8 mouse cellular contexts compared by ENCODE assay signal in genomic region chr11:67515020-67515911, GRCm38 (mm10).
A peak's percentile ranks its signal among the peaks of the same experiment; 100 is the strongest.
DNase-seq lines count a peak whose midpoint lies in the region; ATAC-seq and TF ChIP-seq lines count a peak whose summit lies in the region.

No protein-coding gene starts in this region.

- H3K9me3 ChIP-seq in embryonic facial prominence, embryonic 12.5 days = no peaks in the 10 kb centered on the region
- no peaks in the 10 kb centered on the region for H3K9me3 ChIP-seq in embryonic facial prominence, embryonic 10.5 days
- H3K9me3 ChIP-seq in intestine, embryonic 15.5 days = no peaks in the 10 kb centered on the region
- no peaks in the 10 kb centered on the region for H3K9me3 ChIP-seq in lung, postnatal 0 days (ENCODE audit: low read length)

- no peaks in the 10 kb centered on the region for H3K36me3 ChIP-seq in embryonic facial prominence, embryonic 12.5 days
- H3K36me3 ChIP-seq in embryonic facial prominence, embryonic 10.5 days (replicated peaks) = no peaks in the 10 kb centered on the region
- H3K36me3 ChIP-seq in intestine, embryonic 15.5 days = no peaks in the 10 kb centered on the region
- no peaks in the 10 kb centered on the region for H3K36me3 ChIP-seq in lung, postnatal 0 days (ENCODE audit: insufficient read depth, low read length)

- CTCF ChIA-PET in Patski (lab: Charles Lee) = no interaction called here

- POLR2A ChIA-PET in Patski (lab: Charles Lee) = no interaction called here

- no peaks in the 10 kb centered on the region for H3K27me3 ChIP-seq in embryonic facial prominence, embryonic 12.5 days
- H3K27me3 ChIP-seq in embryonic facial prominence, embryonic 10.5 days (replicated peaks; ENCODE audit: low read depth, poor library complexity, severe bottlenecking) = no peaks in the 10 kb centered on the region
- no peaks in the 10 kb centered on the region for H3K27me3 ChIP-seq in Patski
- H3K27me3 ChIP-seq in intestine, embryonic 15.5 days (replicated peaks) = no peaks in the 10 kb centered on the region
- H3K27me3 ChIP-seq in lung, postnatal 0 days (replicated peaks; ENCODE audit: insufficient read depth, low read length) = no peaks in the 10 kb centered on the region

- 44% methylated on average over 5 of the region's 5 CpGs for WGBS in embryonic facial prominence, embryonic 12.5 days
- 50% methylated on average over 5 of the region's 5 CpGs for WGBS in embryonic facial prominence, embryonic 10.5 days
- WGBS in intestine, embryonic 15.5 days = 26% methylated on average over 5 of the region's 5 CpGs
- WGBS in lung, postnatal 0 days = 20% methylated on average over 5 of the region's 5 CpGs

- TF ChIP-seq CTCF in Patski (IDR thresholded peaks at IDR 0.05) = no peak
- TF ChIP-seq CTCF in lung, postnatal 0 days (IDR thresholded peaks at IDR 0.05) = no peak

- 0 out of 2 replicates have a peak, but pooled peaks cover 4% of the 10 kb centered on the region for H3K4me1 ChIP-seq in embryonic facial prominence, embryonic 12.5 days
- H3K4me1 ChIP-seq in embryonic facial prominence, embryonic 10.5 days = peaks cover 12% of the 10 kb centered on the region
- H3K4me1 ChIP-seq in intestine, embryonic 15.5 days (replicated peaks) = peaks cover 12% of the 10 kb centered on the region; the same call in 1 of the 2 replicates
- peaks cover 7% of the 10 kb centered on the region; the same call in 1 of the 2 replicates for H3K4me1 ChIP-seq in lung, postnatal 0 days (ENCODE audit: insufficient read depth, low read depth, low read length)

- H3K4me2 ChIP-seq in embryonic facial prominence, embryonic 12.5 days (replicated peaks) = no peak overlapping the region
- no peak overlapping the region for H3K4me2 ChIP-seq in intestine, embryonic 15.5 days (replicated peaks)
- H3K4me2 ChIP-seq in lung, postnatal 0 days (replicated peaks; ENCODE audit: low read depth, low read length) = no peak overlapping the region

- TF ChIP-seq EP300 in lung, postnatal 0 days (IDR thresholded peaks at IDR 0.05) = peak; percentile 84

- ATAC-seq in embryonic facial prominence, embryonic 12.5 days (ENCODE audit: insufficient number of reproducible peaks, insufficient read depth, low FRiP score, low TSS enrichment) = 0 out of 2 replicates have a peak, but pooled peaks have one; percentile 35
- peak; percentile 88 for ATAC-seq in Patski
- ATAC-seq in intestine, embryonic 15.5 days = peak; percentile 67
- peak; percentile 92 for ATAC-seq in lung, postnatal 0 days
- ATAC-seq in inflammation-experienced regulatory T-cells, adult 6 months = no peak

- no peak overlapping the region for H3K9ac ChIP-seq in embryonic facial prominence, embryonic 12.5 days
- H3K9ac ChIP-seq in intestine, embryonic 15.5 days = no peak overlapping the region
- H3K9ac ChIP-seq in lung, postnatal 0 days (replicated peaks; ENCODE audit: low read depth) = no peak overlapping the region

- H3K4me3 ChIP-seq in embryonic facial prominence, embryonic 12.5 days = no peak overlapping the region
- H3K4me3 ChIP-seq in embryonic facial prominence, embryonic 10.5 days = no peak overlapping the region
- H3K4me3 ChIP-seq in intestine, embryonic 15.5 days (replicated peaks) = no peak overlapping the region
- H3K4me3 ChIP-seq in lung, postnatal 0 days (ENCODE audit: low read depth, low read length) = no peak overlapping the region

- in situ Hi-C loops in Patski (cut with MboI; ENCODE audit: low pct_unique_long_range_greater_than_20kb) = no loop called here

- no peak for DNase-seq in embryonic facial prominence, embryonic 10.5 days (ENCODE audit: low spot score)
- DNase-seq in Patski (ENCODE audit: low read depth, low spot score) = peak; percentile 39
- peak; percentile 91 for DNase-seq in lung, postnatal 0 days (ENCODE audit: low spot score)
- DNase-seq in thymus, postnatal 25 days = no peak
- no peak for DNase-seq in cerebellum, postnatal 25 days

- H3K27ac ChIP-seq in embryonic facial prominence, embryonic 12.5 days = no peak overlapping the region
- H3K27ac ChIP-seq in embryonic facial prominence, embryonic 10.5 days (replicated peaks) = no peak overlapping the region
- peak overlapping the region; percentile 71 for H3K27ac ChIP-seq in intestine, embryonic 15.5 days
- peak overlapping the region; percentile 63 for H3K27ac ChIP-seq in lung, postnatal 0 days (ENCODE audit: low read length)

Comparison
In these comparisons a context has a peak if more than half of its experiments do, and no peak if none do; other contexts are left out.
1. H3K27ac ChIP-seq: peak in intestine, embryonic 15.5 days (single experiment) and lung, postnatal 0 days (single experiment); none in embryonic facial prominence, embryonic 12.5 days (single experiment) and embryonic facial prominence, embryonic 10.5 days (single experiment).
2. DNase-seq: peak in Patski (single experiment) and lung, postnatal 0 days (single experiment); none in embryonic facial prominence, embryonic 10.5 days (single experiment), thymus, postnatal 25 days (single experiment) and cerebellum, postnatal 25 days (0 of 2).